Mouse (Mus musculus): ENCODE data around the gene Ltbp3.

GRCm38 (mm10) chr19:5704163-5704800 is 36.4 kb upstream of the Ltbp3 start, which contains the start of gene Kcnk7:
- no peak for TF ChIP-seq CTCF (IDR thresholded peaks at IDR 0.05; ENCODE audit: insufficient read depth, low read length)
- TF ChIP-seq POLR2A (IDR thresholded peaks at IDR 0.05; ENCODE audit: borderline replicate concordance, extremely low read depth, low read depth, low read length): no peak
